Mouse (Mus musculus): ENCODE results near the gene Sult6b1.

DNA sequence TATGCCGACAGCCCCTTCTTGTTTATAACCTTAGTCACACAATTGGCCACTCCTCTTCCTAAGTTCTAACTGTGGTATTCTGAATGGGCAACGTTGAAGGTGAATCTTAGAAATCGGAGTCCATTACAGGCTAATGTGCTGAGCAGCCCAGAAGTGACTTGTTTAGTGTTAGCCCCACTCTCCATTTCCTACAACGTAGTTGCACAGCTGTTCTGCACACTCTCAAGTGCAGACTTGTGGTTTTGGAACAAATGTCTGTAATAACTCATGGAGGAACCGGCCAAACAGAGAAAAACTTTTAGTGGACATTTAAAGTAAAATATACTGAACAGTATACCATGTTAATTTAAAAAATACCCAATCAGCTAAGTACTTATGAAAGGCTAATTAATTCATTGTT lies 45.3 kb upstream of the Sult6b1 start:
- TF ChIP-seq REST (IDR thresholded peaks at IDR 0.05; ENCODE audit: insufficient read depth, insufficient read length) = no peak
- no peak for TF ChIP-seq POLR2A (IDR thresholded peaks at IDR 0.05; ENCODE audit: insufficient read length, low read depth)
- TF ChIP-seq MAX (IDR thresholded peaks at IDR 0.05; ENCODE audit: low read depth) = no peak
- TF ChIP-seq TCF12 (IDR thresholded peaks at IDR 0.05; ENCODE audit: insufficient read depth, poor library complexity, severe bottlenecking) = no peak
- TF ChIP-seq MYOD1 (IDR thresholded peaks at IDR 0.05; ENCODE audit: control insufficient read depth in 1 of 3, insufficient read length in 2 of 3, low read depth in 2 of 3) = peak in 2 of 3 experiments; percentile 66 to 75
- no peak for TF ChIP-seq USF1 (IDR thresholded peaks at IDR 0.05; ENCODE audit: low read depth)
- no peak for TF ChIP-seq E2F4 (IDR thresholded peaks at IDR 0.05; ENCODE audit: insufficient read depth)

All from myocyte (in vitro differentiated cells).